Mouse (Mus musculus) lung, adult 2 months (tissue): ENCODE data around the gene Ebpl. TPM values are rescaled to one million over a fixed set of nuclear protein-coding genes. Genes with fewer than 3 reads are reported as not detected.
"Not testable (repeated sequence)": the region's sequence is repeated elsewhere in the genome, so short reads cannot be mapped to it uniquely, and the experiment has no call there.

Source experiments
- DNase-seq: peaks from one replicate; pipeline ENCODE4 v3.0.0; 2022
- H3K4me1 ChIP-seq: fragments of 200-500 bp; 2 replicates; pipeline ENCODE4 v1.6.1; 2011; ENCODE audit warnings: low read length; ENCODE audit not compliant: control insufficient read depth, insufficient read depth
- H3K4me3 ChIP-seq: fragments of 200-500 bp; replicated peaks from 2 replicates; pipeline ENCODE3; 2011; ENCODE audit warnings: low read depth, mild to moderate bottlenecking, control low read depth, low read length; ENCODE audit errors: extremely low read depth
- CTCF ChIP-seq: fragments of 200-500 bp; IDR thresholded peaks from 2 replicates; pipeline ENCODE4 v1.5.1; 2011; ENCODE audit warnings: mild to moderate bottlenecking, low read length, control low read depth; ENCODE audit not compliant: insufficient read depth
- POLR2A ChIP-seq: fragments of 200-500 bp; IDR thresholded peaks from 2 replicates; pipeline ENCODE4 v1.6.1; 2011; ENCODE audit warnings: low read depth, mild to moderate bottlenecking, control low read depth, low read length, borderline replicate concordance; ENCODE audit errors: extremely low read depth
- WGBS: fragments of 180-500 bp; shearing (Covaris S2); methylation state at CpG from one replicate; pipeline ENCODE4 v1.1.7; 2018; 5-methylcytosine and 5-hydroxymethylcytosine counted together
- polyA plus RNA-seq: library from polyadenylated mRNA; depleted of rRNA; stranded (reverse); fragments of >200 nt; gene quantifications from 2 replicates; pipeline ENCODE4 v1.2.3, GENCODE M21; 2012

Gene Ebpl
- polyA plus RNA-seq, 1 experiment = 1.7 TPM

DNA sequence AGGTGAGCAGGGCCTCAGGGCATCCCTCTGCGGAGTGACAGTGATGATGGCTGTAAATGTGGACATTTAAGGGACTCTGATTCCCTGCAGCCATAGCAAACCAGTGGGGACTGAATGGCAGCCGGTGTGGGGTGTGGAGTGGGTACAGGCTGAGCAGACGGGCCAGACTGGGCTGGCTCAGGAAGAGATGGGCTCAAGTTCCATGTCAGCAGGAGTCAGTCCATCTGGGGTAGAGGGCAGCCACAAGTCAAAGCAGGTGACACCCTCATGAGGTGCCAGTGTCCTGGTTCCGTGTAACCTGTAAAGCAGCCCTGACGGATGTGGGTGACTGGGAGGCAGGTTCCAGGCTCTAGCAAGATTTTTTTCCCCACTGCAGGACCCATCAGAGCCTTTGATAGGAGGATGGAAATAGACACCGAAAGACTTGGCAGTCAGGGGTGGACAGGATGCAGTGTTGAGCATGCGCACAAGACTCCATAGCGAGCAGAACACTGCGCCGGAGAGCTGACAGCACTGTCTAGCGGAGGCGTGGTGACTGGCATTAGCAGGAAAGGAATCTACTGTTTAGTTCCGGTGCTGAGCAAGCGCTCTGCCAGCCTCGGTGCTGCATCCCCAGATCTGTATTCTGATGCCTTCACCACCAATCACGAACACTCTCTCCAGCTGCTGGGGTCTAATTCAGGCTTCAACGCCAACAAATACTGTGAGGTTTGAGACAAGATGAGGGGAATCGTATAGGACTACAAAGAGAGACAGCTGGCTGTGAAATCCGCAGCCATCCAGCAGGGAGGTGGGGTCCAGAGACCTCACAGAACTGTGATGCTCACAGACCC is 32.4 kb downstream of the Ebpl start:
- H3K4me3 ChIP-seq = no peak overlapping the region
- TF ChIP-seq POLR2A (no peak), CTCF (no peak)
- WGBS = 29% methylated on average over 19 of the region's 19 CpGs
- peak; percentile 17 for DNase-seq
- H3K4me1 ChIP-seq = peaks cover 3% of the 10 kb centered on the region; the same call in 1 of the 2 replicates

DNA sequence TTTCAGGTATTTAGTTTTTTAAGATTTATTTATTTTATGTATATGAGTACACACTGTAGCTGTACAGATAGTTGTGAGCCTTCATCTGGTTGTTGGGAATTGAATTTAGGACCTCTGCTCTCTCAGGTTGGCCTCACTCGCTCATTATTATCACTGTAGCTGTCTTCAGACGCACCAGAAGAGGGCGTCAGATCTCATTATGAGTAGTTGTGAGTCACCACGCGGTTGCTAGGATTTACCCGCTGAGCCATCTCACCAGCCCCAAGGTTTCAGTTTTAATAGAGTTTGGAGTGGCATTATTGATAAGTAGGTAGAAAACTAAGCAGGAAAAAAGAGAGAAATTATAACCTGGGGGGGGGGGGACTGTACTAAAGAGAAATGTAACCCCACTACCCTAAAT is 33.2 kb downstream of the Ebpl start:
- not testable (repeated sequence) for H3K4me1 ChIP-seq, DNase-seq, H3K4me3 ChIP-seq
- WGBS = 31% methylated on average over 6 of the region's 6 CpGs

DNA sequence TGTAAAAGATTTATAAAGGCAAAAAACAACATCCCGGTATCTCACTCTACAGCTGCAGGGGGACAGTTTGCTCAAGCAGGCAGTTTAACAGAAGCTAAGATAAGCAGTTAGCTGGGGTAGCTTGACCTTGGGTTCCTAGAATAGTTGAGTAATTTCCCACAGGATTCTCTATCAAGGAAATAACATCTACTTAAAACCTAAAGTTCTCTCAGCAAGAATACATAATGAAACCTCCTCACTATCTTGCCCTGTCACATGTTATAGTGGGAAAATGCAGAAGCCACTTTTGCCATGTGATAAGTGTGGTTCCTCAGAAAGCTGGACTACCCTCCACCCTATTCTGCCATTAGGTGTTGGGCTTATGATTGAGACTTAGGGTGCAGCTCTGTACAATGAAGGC is 37.5 kb downstream of the Ebpl start:
- DNase-seq = no peak
- no peaks in the 10 kb centered on the region for H3K4me1 ChIP-seq
- TF ChIP-seq POLR2A (no peak), CTCF (no peak)
- no peak overlapping the region for H3K4me3 ChIP-seq
- WGBS = 97% methylated on average over 1 of the region's 1 CpGs

DNA sequence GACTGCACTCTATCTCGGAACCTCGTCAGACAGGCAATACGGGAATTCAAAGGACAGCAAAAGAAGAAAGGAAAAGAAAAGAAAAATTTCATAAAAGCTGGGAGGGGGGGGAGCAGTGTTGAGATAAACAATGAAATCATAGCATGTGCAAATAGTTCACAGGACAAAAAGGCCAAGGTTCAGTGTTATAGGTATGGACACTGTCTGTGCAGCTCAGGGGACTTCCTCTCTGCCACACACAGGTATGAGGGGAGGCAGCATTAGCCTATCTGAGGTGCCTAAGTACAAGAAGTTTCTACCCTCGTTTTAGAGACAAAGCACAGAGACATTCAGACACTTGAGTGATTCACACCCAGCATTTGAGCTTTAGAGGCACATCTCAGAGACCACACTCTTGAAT is 39.0 kb downstream of the Ebpl start:
- DNase-seq = no peak
- TF ChIP-seq CTCF (no peak), POLR2A (no peak)
- WGBS = 83% methylated on average over 4 of the region's 4 CpGs
- Histone ChIP-seq H3K4me3 (no peak overlapping the region), H3K4me1 (no peaks in the 10 kb centered on the region)

DNA sequence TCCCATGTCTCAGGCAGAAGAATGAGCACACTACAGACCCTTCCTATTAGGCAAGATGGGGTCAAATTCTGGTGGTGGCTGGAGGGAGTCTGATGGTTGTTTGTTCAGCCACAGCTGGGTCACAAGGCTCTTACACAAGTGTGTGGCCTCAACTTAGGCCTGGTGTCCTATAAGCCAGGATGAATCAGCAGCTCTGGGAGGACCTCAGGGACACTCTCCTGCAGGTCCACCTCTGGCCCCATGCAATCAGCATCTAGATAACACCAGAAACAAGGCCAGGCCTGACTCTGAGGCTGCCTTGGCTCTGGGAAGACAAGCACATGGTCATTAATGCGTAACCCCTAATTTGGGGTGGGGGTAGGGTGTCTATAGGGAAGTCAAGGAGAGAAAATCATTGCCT is 39.5 kb downstream of the Ebpl start:
- 97% methylated on average over 1 of the region's 1 CpGs for WGBS
- DNase-seq = no peak
- H3K4me3 ChIP-seq = no peak overlapping the region
- no peaks in the 10 kb centered on the region for H3K4me1 ChIP-seq
- no peak for TF ChIP-seq CTCF
- TF ChIP-seq POLR2A = no peak

DNA sequence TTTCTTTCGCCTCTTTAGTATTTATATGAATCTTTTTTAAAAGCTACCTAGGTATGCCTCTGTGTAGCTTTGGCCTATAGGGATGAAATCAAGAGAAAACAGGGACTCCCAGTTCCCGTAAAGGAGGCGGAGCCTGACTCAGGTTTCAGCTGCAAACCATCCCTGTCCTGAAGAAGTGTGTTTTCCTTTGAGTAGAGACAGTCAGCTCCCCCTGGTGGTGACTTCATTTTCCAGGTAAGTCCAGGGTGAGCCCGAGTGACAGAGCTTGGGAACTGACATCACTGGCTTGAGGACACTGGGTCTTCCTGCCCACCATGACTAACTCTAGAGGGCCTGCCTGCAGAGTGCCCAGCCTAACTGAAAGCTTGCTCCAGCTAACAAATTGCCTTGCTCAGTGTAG is 43.4 kb downstream of the Ebpl start:
- Histone ChIP-seq H3K4me3 (no peak overlapping the region), H3K4me1 (no peaks in the 10 kb centered on the region)
- WGBS = 32% methylated on average over 4 of the region's 4 CpGs
- TF ChIP-seq POLR2A = no peak
- peak; percentile 50 for TF ChIP-seq CTCF
- DNase-seq = peak; percentile 40

DNA sequence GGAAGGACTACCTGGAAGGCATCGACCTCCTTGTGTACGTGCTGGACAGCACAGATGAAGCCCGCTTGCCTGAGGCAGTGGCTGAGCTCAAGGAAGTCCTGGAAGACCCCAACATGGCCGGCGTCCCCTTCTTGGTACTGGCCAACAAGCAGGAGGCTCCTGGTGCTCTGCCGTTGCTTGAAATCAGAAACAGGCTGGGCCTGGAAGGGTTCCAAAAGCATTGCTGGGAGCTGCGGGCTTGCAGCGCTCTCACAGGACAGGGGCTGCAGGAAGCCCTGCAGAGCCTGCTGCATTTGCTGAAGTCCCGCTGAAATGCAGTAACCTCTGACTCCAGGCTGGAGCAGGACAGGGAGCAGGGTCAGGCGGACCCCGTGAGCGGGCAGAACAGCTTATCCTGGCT is 49.3 kb downstream of the Ebpl start:
- TF ChIP-seq CTCF (no peak), POLR2A (no peak)
- Histone ChIP-seq H3K4me1 (no peaks in the 10 kb centered on the region), H3K4me3 (no peak overlapping the region)
- no peak for DNase-seq
- 45% methylated on average over 12 of the region's 12 CpGs for WGBS

DNA sequence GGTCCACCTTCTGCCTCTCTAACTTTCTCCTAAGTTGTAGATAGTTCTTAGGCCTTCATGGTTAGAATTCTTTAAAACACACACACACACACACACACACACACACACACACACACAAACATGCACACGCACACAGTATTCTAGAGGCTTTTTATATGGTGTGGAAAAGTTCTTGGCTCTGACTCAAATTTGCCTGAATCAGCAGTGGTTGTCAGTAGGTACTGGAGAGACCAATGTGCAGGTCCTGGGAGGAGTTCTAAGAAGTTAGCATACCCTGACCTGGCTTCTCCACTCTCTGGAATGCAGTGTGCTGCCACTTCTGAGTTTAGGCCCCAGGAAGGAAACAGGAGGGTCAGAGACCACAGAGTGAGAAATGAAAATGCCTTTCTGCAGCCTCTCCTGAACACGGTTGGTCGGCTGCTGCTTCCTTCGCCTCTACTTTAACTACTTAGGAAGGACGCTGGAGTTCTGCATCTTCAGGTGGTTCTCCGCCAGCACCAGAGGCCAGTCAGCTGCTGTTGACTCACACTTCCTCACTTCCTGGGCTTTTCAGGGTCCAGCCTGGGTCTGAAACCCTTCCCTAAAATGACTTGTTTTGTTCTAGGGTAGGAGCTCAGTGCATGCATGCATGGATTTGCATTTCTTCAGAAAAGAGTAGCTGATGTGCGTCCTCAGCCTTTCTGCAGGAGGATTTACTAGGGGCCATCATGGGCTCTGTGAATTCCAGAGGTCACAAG is 50.0 kb downstream of the Ebpl start:
- 47% methylated on average over 7 of the region's 7 CpGs for WGBS
- H3K4me3 ChIP-seq = peak overlapping the region; percentile 23
- DNase-seq = no peak

DNA sequence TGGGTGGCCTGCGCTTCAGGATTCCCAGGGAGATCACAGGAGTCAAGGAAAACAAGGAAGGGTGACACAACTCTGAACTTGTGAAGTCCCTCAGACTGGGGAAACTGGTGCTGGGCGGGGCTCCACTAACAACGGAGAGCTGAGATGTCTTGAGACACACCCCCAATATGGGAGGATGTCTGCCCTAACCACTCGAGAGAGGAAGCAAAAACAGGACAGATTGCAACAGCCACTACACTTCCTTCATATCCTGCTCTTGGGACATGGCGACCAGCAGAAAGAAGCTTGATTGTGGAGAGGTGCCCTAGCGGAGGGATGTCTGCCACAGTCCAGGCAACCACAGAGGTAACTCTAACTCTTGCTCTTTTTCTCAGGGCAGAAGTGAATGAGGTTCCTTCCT is 50.6 kb downstream of the Ebpl start, which contains the start of gene Arl11:
Gene Arl11, plus strand, starts transcription at position 161 of the 400 bp plus-strand sequence.
- TF ChIP-seq POLR2A (no peak), CTCF (no peak)
- no peak for DNase-seq
- WGBS = 46% methylated on average over 6 of the region's 6 CpGs
- H3K4me3 ChIP-seq = peak within 1 kb of the TSS; percentile 23
- no peaks in the 10 kb centered on the region for H3K4me1 ChIP-seq

More for the DNA sequence above, 50.0 kb downstream of the Ebpl start:
- TF ChIP-seq CTCF = no peak
- no peak for TF ChIP-seq POLR2A
- H3K4me1 ChIP-seq = no peaks in the 10 kb centered on the region

DNA sequence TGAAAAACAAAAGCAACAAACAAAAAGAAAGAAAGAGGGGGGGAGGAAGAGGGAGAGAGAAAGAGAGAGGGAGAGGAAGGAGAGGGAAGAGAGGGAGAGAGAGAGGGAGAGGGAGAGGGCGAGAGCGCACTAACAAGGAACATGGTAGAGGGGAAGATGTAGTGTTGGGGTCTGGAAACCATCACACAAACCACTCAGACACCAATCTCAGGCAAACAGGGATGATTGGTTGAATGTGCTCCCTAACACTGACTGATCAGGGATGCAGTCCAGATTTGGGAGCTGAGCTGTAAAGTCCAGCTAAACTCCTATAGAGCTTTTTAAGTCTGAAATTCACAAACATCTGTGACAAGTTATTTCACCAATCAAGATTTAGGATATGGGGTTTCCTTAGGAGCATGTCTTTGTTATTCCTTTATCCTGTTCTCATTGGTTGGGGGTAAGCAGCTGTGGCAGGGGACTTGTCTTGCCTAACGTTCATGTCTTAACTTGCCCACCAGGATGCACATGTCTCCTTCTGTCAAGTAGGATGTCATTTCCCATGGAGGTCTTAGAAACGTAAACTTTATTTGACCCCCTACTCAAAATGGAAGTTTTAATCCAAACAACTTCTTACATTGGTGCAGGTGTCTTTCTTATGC is 56.1 kb downstream of the Ebpl start:
- TF ChIP-seq POLR2A (no peak), CTCF (no peak)
- no peaks in the 10 kb centered on the region for H3K4me1 ChIP-seq
- WGBS = 61% methylated on average over 4 of the region's 4 CpGs
- no peak overlapping the region for H3K4me3 ChIP-seq
- no peak for DNase-seq
